In genomic region chr10:32684548-32684947, GRCm38 (mm10) we compare ENCODE assay signal across 22 mouse cellular contexts.
DNase-seq lines count a peak whose midpoint lies in the region; TF ChIP-seq lines count a peak whose summit lies in the region.
"Had no signal": no experiment of that assay in that cellular context is flagged by ENCODE, and none has a peak within 500 bp of the region (broad histone marks: within the 10 kb centered on the region; RNA-seq: fewer than 3 reads in every experiment).

No protein-coding gene starts in this region.

- no peak for TF ChIP-seq CTCF in layer of hippocampus, adult 2 months (conservative IDR thresholded peaks at IDR 0.05)

- DNase-seq in layer of hippocampus, adult 9-11 months, result peak; percentile 2
- no peak for DNase-seq in layer of hippocampus, adult 2 months (ENCODE audit: low spot score in 2 of 2)
- peak; percentile 4 for DNase-seq in right cerebral cortex, adult 18-20 months
- DNase-seq in right cerebral cortex, postnatal 14 days, result no peak
- DNase-seq in brain, adult 2 months (ENCODE audit: low read depth, low spot score), result peak; percentile 71
- DNase-seq in spleen, postnatal 4 days (ENCODE audit: low spot score in 2 of 2), result no peak
- DNase-seq in cerebellum, adult 11 months, result no peak
- DNase-seq: adrenal gland, adult 8-10 months; adrenal gland, postnatal 14 days; adrenal gland, postnatal 36 days; B cell, adult 2 months; cerebellum, adult 11-12 months; cerebellum, adult 2 months; cerebellum, adult 9-10 months; cerebellum, postnatal 10 days; cerebellum, postnatal 25 days; embryo, embryonic 11 days had no signal

- no peak overlapping the region for H3K27ac ChIP-seq in layer of hippocampus, adult 2 months
- H3K27ac ChIP-seq: embryonic facial prominence, embryonic 13.5 days; embryonic facial prominence, embryonic 15.5 days; forebrain, embryonic 10.5 days; forebrain, embryonic 12.5 days had no signal

- H3K4me3 ChIP-seq in layer of hippocampus, adult 2 months, result no peak overlapping the region
- H3K4me3 ChIP-seq: embryonic facial prominence, embryonic 13.5 days; embryonic facial prominence, embryonic 15.5 days; erythroblast, embryonic 14.5 days; forebrain, embryonic 10.5 days; forebrain, embryonic 12.5 days had no signal

Comparison
In these comparisons a context has a peak if more than half of its experiments do, and no peak if none do; other contexts are left out.
1. DNase-seq: peak in layer of hippocampus, adult 9-11 months (single experiment), right cerebral cortex, adult 18-20 months (single experiment) and brain, adult 2 months (single experiment); none in layer of hippocampus, adult 2 months (0 of 2), right cerebral cortex, postnatal 14 days (single experiment), spleen, postnatal 4 days (0 of 2) and cerebellum, adult 11 months (single experiment).